Mouse (Mus musculus): ENCODE measurements around the gene Acsl6.
"Not testable (repeated sequence)": the region's sequence is repeated elsewhere in the genome, so short reads cannot be mapped to it uniquely, and the experiment has no call there.

Gene Acsl6

GRCm38 (mm10) chr11:54303728-54304470 lies at the start of gene Acsl6:
TSS of gene Acsl6 (plus strand) at chr11:54303798.
- no peak for DNase-seq

GRCm38 (mm10) chr11:54254114-54254513 lies 49.5 kb upstream of the Acsl6 start:
- DNase-seq = peak; percentile 47

GRCm38 (mm10) chr11:54256624-54257376 lies 46.8 kb upstream of the Acsl6 start:
- DNase-seq = peak; percentile 92

GRCm38 (mm10) chr11:54263405-54264031 lies 40.1 kb upstream of the Acsl6 start:
- no peak for DNase-seq

- peak; percentile 80 for DNase-seq
Observed at GRCm38 (mm10) chr11:54264542-54264941, 39.1 kb upstream of the Acsl6 start.

GRCm38 (mm10) chr11:54267177-54267576 lies 36.4 kb upstream of the Acsl6 start, which contains the start of gene Il3:
TSS of gene Il3 (minus strand) at chr11:54267277.
- no peak for DNase-seq

GRCm38 (mm10) chr11:54269191-54269896 lies 34.3 kb upstream of the Acsl6 start:
- no peak for DNase-seq

- DNase-seq = no peak
Observed at GRCm38 (mm10) chr11:54271437-54271949, 32.1 kb upstream of the Acsl6 start.

- no peak for DNase-seq
Observed at GRCm38 (mm10) chr11:54287821-54288453, 15.7 kb upstream of the Acsl6 start.

- DNase-seq = no peak
Observed at GRCm38 (mm10) chr11:54292163-54292562, 11.4 kb upstream of the Acsl6 start.

- DNase-seq = no peak
Observed at GRCm38 (mm10) chr11:54293980-54294807, 9.4 kb upstream of the Acsl6 start.

- DNase-seq = no peak
Observed at GRCm38 (mm10) chr11:54295971-54296370, 7.6 kb upstream of the Acsl6 start.

- no peak for DNase-seq
Observed at GRCm38 (mm10) chr11:54296734-54297133, 6.9 kb upstream of the Acsl6 start.

- not testable (repeated sequence) for DNase-seq
Observed at GRCm38 (mm10) chr11:54297471-54297870, 6.1 kb upstream of the Acsl6 start.

GRCm38 (mm10) chr11:54298777-54299176 lies 4.8 kb upstream of the Acsl6 start:
- DNase-seq = no peak

GRCm38 (mm10) chr11:54301994-54302393 lies 1.6 kb upstream of the Acsl6 start:
- no peak for DNase-seq

GRCm38 (mm10) chr11:54302606-54303005 lies 992 bp upstream of the Acsl6 start:
- DNase-seq = no peak

GRCm38 (mm10) chr11:54303076-54303727 lies 396 bp upstream of the Acsl6 start:
- no peak for DNase-seq

- no peak for DNase-seq
Observed at GRCm38 (mm10) chr11:54304471-54304873, 874 bp downstream of the Acsl6 start.

- no peak for DNase-seq
Observed at GRCm38 (mm10) chr11:54305331-54305730, 1.7 kb downstream of the Acsl6 start.

Measured in lung, postnatal 36 days (tissue).